Mouse (Mus musculus) layer of hippocampus, postnatal 10 days (tissue): ENCODE data around the gene Gm44805. TPM values are rescaled to one million over a fixed set of nuclear protein-coding genes. Genes with fewer than 3 reads are reported as not detected.

ENCODE experiments used
- DNase-seq, 2 experiments: peaks; one replicate each; pipeline ENCODE4 v3.0.0; 2021; ENCODE audit warnings: low spot score in 2 of 2
- total RNA-seq, 2 experiments: library from RNA; stranded (reverse); gene quantifications; 2 replicates each; pipeline ENCODE4 v1.2.3; 2021

Gm44805 gene
- total RNA-seq, 2 experiments from 2014 or later = not detected

DNA sequence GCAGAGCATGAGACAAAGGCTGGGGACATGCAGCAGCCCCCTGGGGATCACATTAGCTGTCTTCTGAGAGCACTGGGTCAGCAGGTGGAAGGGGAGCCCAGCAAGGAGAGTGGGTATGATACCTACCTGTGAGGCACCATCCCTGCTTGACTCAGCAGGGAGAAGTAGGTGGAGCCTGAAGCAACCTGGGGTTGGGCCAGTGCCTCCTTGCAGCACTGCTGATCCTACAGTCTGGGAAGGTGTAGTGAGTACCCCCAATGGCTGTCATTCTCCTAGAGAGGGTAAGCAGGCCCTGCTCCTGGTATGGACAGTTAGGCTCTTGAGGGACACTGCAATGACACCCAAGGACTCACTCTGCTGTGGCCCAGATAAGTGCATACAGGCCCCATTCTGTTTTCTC lies 48.9 kb downstream of the Gm44805 start:
- no peak for DNase-seq

DNA sequence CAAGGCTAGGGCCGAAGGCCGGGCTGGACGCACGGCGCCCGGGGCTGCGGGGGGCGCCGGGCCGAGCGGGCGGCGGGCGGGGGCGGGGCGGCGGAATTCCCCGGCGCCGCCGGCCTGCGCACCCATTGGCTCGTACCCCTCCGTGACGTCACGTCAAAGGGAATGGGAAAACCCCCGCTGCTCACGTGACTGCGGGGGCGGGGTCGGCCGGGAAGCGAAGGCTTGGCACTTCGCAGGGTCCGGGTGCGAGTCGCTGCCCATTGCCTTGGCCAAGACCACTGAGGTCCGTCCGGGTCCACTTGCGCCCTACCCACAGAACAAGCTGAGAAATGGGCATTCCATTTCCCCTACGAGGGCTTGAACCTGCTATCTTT lies 51.9 kb downstream of the Gm44805 start, which contains the start of gene Relb:
Relb (minus strand) TSS at position 78 of the 374 bp plus-strand sequence.
- DNase-seq = peak; percentile 93 to 94

DNA sequence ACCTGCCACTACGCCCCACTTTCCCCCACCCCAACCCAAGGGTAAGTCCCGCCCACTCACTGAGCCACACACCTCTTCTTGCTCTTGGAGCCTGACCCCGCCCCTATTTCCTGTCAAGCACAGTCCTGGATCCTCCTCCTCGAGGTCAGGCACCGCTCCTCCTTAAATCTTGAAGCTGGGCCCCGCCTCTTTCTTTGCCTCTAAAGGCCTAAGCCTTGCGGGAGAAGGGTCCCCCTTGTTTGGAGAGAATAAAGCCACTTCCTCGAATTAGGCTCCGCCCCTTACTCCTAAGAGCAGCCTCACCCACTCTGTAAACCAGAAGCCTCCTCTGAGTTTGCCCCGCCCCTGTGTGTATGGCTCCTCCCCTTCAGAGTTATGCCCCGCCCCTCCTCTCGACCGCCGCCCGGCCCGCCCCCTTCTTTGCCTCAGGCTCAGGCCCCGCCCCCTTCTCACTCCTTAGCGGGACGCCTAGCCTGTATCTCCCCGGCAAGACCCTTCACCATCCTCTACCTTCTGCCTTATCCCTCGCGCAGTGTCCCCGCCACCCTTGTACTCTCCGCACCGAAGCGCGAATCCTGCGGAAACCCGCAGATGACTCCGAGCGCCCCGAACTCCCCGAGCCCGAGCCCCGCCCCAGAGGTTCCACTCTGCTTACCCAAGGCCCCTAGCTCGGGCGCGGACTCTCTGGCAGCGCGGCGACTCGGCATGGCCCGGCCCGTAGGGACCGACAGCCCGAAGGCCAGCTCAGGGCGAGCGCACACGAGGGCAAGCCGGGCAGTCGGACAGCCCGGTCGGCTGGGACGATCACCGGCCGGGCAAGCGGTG lies 52.5 kb downstream of the Gm44805 start:
- peak; percentile 90 to 93 for DNase-seq

DNA sequence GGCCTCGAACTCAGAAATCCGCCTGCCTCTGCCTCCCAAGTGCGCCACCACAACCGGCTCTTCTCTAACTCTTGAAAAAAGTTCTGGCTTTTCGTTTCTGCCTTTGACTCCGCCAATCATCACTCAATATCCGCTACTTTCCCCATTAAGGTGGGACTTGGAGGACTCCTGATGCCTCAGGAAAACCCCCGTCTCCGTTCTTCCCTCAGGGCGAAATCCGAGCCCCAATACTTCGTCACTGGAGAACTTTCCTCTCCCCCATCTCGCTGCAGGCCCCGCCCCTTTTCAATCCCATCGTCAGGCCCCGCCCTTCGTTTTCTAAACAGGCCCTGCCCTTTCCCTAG lies 53.1 kb downstream of the Gm44805 start:
- DNase-seq = no peak

DNA sequence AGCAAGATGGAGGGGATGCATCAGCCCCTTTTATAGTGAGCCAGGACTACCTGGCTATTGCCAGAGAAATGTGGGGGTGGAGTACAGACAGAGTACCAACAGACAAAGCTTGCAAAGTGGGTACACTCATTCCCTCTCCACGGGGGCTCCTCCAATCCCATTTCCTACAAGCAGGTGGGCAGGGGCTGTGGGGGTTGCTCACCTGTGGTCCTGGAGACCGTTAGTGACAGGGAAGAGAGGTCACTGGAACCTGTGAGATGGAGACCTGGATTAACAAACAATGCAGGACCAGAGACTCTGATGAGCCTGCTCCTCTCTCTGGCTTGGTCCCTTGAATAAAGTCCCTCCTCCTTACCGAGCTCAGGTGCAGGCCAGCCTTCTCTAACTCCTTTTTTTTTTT lies 53.5 kb downstream of the Gm44805 start:
- DNase-seq = no peak

DNA sequence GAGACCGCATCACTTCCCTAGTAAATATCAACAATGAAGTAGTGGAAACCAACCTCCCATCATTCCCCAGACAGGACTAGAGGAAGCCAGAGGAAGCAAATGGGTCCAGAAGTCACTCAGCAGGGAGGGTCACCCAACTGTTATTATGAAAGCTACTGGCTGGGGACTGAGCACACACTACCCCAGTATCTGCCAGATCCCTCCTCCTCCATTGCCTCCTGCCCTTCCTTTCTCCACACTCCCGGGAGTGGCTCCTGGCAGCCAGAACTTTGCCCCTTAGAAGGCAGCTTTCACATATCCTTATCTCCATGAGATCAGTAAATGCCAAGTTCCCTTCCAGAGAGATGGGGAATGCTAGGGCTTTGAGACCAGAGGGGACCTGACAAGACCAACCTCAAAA lies 57.8 kb downstream of the Gm44805 start:
- no peak for DNase-seq

DNA sequence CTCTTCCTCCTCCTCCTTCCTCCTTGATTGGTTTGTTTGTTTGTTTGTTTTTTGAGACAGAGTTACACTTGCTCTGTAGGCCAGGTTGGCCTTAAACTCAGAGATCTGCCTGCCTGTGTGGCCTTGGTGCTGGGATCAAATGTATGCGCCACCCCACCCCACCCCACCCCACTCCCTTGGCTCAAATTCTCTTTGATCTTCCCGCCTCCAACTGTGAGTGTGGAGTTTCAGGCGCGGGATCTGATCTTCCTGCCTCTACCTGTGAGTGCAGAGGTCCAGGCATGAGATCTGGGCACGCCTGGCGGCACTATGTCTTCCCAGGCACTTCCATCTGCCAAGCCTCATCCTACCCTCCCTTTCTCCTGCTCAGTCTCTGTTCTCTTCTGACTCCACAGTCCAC lies 59.0 kb downstream of the Gm44805 start:
- no peak for DNase-seq

Other genes starting within 250 kb of the Gm44805 start
- gene Mark4, start 222.6 kb downstream of the Gm44805 start, total RNA-seq = 100 to 1,000 TPM; 115 to 132 TPM
- 1 to 10 TPM in 1 of 2 experiments, under 1 TPM in 1; 0.69 to 1.1 TPM for gene Exoc3l2, start 218.1 kb downstream of the Gm44805 start, total RNA-seq
- gene Bloc1s3, start 173.1 kb downstream of the Gm44805 start, total RNA-seq = 1 to 10 TPM; 6.9 to 8.2 TPM
- 10 to 100 TPM; 22.3 to 24.6 TPM for gene Trappc6a, start 173.0 kb downstream of the Gm44805 start, total RNA-seq
- gene Nkpd1, start 163.6 kb downstream of the Gm44805 start, total RNA-seq = 1 to 10 TPM in 1 of 2 experiments, under 1 TPM in 1; 0.94 to 1.0 TPM
- 10 to 100 TPM; 82.0 to 83.6 TPM for gene Ppp1r37, start 118.3 kb downstream of the Gm44805 start, total RNA-seq
- not detected for gene Zfp296, start 104.1 kb downstream of the Gm44805 start, total RNA-seq
- gene Gemin7, start 103.8 kb downstream of the Gm44805 start, total RNA-seq = 10 to 100 TPM; 41.3 to 42.5 TPM
- gene Clasrp, start 76.9 kb downstream of the Gm44805 start, total RNA-seq = 10 to 100 TPM; 86.8 to 98.8 TPM
- 10 to 100 TPM in 1 of 2 experiments, 1 to 10 TPM in 1; 9.2 to 10.8 TPM for gene Relb, start 52.0 kb downstream of the Gm44805 start, total RNA-seq
- 100 to 1,000 TPM; 140 to 143 TPM for gene Clptm1, start 16.4 kb downstream of the Gm44805 start, total RNA-seq
- gene Apoc2, start 3.5 kb downstream of the Gm44805 start, total RNA-seq = not detected
- gene Apoc4, start 56 bp upstream of the Gm44805 start, total RNA-seq = not detected
- gene Apoc1, start 11.2 kb upstream of the Gm44805 start, total RNA-seq = 1 to 10 TPM; 4.3 to 6.5 TPM
- 1,000 to 10,000 TPM; 2,438 to 2,580 TPM for gene Apoe, start 17.8 kb upstream of the Gm44805 start, total RNA-seq
- 100 to 1,000 TPM; 113 to 115 TPM for gene Tomm40, start 34.0 kb upstream of the Gm44805 start, total RNA-seq
- 10 to 100 TPM; 22.2 to 22.3 TPM for gene Nectin2, start 69.1 kb upstream of the Gm44805 start, total RNA-seq
- gene Bcam, start 89.6 kb upstream of the Gm44805 start, total RNA-seq = 10 to 100 TPM in 1 of 2 experiments, 1 to 10 TPM in 1; 7.2 to 10.6 TPM
- gene Cblc, start 115.4 kb upstream of the Gm44805 start, total RNA-seq = not detected
- under 1 TPM; 0.85 to 0.87 TPM for gene Bcl3, start 141.3 kb upstream of the Gm44805 start, total RNA-seq
- 1 to 10 TPM; 5.1 to 5.4 TPM for gene Gm19345, start 170.6 kb upstream of the Gm44805 start, total RNA-seq
- not detected for gene Ceacam16, start 179.9 kb upstream of the Gm44805 start, total RNA-seq
- gene Ceacam19, start 206.5 kb upstream of the Gm44805 start, total RNA-seq = not detected
- gene Pvr, start 239.7 kb upstream of the Gm44805 start, total RNA-seq = 10 to 100 TPM; 11.9 TPM